ENCODE assay signal across 24 mouse cellular contexts in the genomic region with DNA sequence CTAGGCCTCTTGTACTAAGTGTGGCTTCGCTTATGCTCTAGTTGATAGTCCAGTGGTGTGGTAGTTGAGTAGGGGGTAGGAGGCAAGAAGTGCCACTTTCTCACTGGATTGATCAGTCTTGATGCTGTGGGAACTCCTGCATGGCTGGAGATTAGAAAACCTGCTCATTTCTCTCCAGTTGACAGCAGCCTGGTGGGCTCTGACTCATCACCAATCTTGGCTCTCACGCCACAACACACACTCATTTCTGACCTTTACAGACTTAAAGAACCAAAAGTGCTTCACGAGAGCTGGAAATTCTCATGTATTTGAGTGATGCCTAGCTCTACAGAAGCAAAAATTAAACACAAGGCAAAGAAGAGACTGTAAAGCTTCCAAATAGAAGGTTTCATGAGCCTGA. TPM values are rescaled to one million over a fixed set of nuclear protein-coding genes. Genes with fewer than 3 reads are reported as not detected.
"Had no signal": no experiment of that assay in that cellular context is flagged by ENCODE, and none has a peak within 500 bp of the region (broad histone marks: within the 10 kb centered on the region; RNA-seq: fewer than 3 reads in every experiment).

No protein-coding gene starts in this region.

- H3K9me3 ChIP-seq: limb, embryonic 13.5 days; midbrain, embryonic 10.5 days; neural tube, embryonic 15.5 days had no signal

- H3K4me2 ChIP-seq: limb, embryonic 13.5 days; neural tube, embryonic 15.5 days had no signal

- H3K27me3 ChIP-seq: limb, embryonic 13.5 days; neural tube, embryonic 15.5 days had no signal

- H3K9ac ChIP-seq: limb, embryonic 13.5 days; liver, embryonic 14.5 days; neural tube, embryonic 15.5 days had no signal

- H3K4me1 ChIP-seq: limb, embryonic 13.5 days; midbrain, embryonic 10.5 days; neural tube, embryonic 15.5 days had no signal

- H3K36me3 ChIP-seq: limb, embryonic 13.5 days; midbrain, embryonic 10.5 days; neural tube, embryonic 15.5 days had no signal

- H3K27ac ChIP-seq: limb, embryonic 13.5 days; liver, embryonic 14.5 days; midbrain, embryonic 10.5 days; neural tube, embryonic 15.5 days had no signal

- H3K4me3 ChIP-seq: limb, embryonic 13.5 days; midbrain, embryonic 10.5 days; myocyte; neural tube, embryonic 15.5 days had no signal

- DNase-seq: kidney, postnatal 14 days; left cerebral cortex, postnatal 4 days; lung, adult 2 months; lung, postnatal 10 days; lung, postnatal 4 days; midbrain, embryonic 14.5 days; right cerebral cortex, adult 18-20 months; right cerebral cortex, postnatal 25 days; thymus, postnatal 4 days had no signal

RNA-seq across cellular contexts. Expression of a gene that starts 19.1 kb away (rescaled TPM):
- total RNA-seq: layer of hippocampus, adult 8-10 months; layer of hippocampus, postnatal 14 days; left cerebral cortex, adult 18-20 months; left cerebral cortex, postnatal 10 days; left cerebral cortex, postnatal 4 days; liver, adult 2 months; megakaryocyte, adult 5-6 weeks had no signal
- polyA plus RNA-seq: large intestine, adult 2 months; liver, adult 2 months; liver, embryonic 14.5 days; lung, adult 2 months; midbrain, embryonic 14.5 days; myocyte; neural tube, embryonic 11.5 days; neural tube, embryonic 15.5 days; small intestine, adult 2 months; thymus, postnatal 0 days had no signal
